Mouse (Mus musculus) retina, embryonic 14.5 days (tissue): ENCODE measurements around the gene Ino80.

Source experiments
- DNase-seq: peaks from one replicate; pipeline ENCODE4 v3.0.0-alpha.2; 2015; ENCODE audit warnings: low spot score

Gene Ino80

GRCm38 (mm10) chr2:119353707-119354106 lies 123.8 kb downstream of the Ino80 start:
- DNase-seq, result no peak

- DNase-seq, result peak; percentile 89
Observed at GRCm38 (mm10) chr2:119350555-119351486, 126.7 kb downstream of the Ino80 start, which contains the start of gene Chac1. Gene Chac1, plus strand, starts transcription at chr2:119351229.

- DNase-seq, result no peak
Observed at GRCm38 (mm10) chr2:119344537-119345138, 132.8 kb downstream of the Ino80 start.

GRCm38 (mm10) chr2:119337425-119338265 lies 139.8 kb downstream of the Ino80 start:
- peak; percentile 91 for DNase-seq

GRCm38 (mm10) chr2:119336470-119336869 lies 141.0 kb downstream of the Ino80 start:
- no peak for DNase-seq

- no peak for DNase-seq
Observed at GRCm38 (mm10) chr2:119336002-119336401, 141.5 kb downstream of the Ino80 start.

GRCm38 (mm10) chr2:119335535-119335934 lies 142.0 kb downstream of the Ino80 start:
- no peak for DNase-seq

- no peak for DNase-seq
Observed at GRCm38 (mm10) chr2:119334964-119335525, 142.4 kb downstream of the Ino80 start.

GRCm38 (mm10) chr2:119334135-119334534 lies 143.4 kb downstream of the Ino80 start:
- no peak for DNase-seq

- no peak for DNase-seq
Observed at GRCm38 (mm10) chr2:119332177-119332661, 145.3 kb downstream of the Ino80 start.

GRCm38 (mm10) chr2:119330795-119331194 lies 146.7 kb downstream of the Ino80 start:
- DNase-seq, result no peak

- DNase-seq, result no peak
Observed at GRCm38 (mm10) chr2:119329123-119329817, 148.2 kb downstream of the Ino80 start.

- DNase-seq, result no peak
Observed at GRCm38 (mm10) chr2:119328546-119328945, 148.9 kb downstream of the Ino80 start.

GRCm38 (mm10) chr2:119327942-119328526 lies 149.5 kb downstream of the Ino80 start:
- DNase-seq, result no peak

GRCm38 (mm10) chr2:119327102-119327480 lies 150.4 kb downstream of the Ino80 start:
- peak; percentile 70 for DNase-seq

GRCm38 (mm10) chr2:119326161-119327101 lies 151.1 kb downstream of the Ino80 start:
- no peak for DNase-seq

GRCm38 (mm10) chr2:119325568-119326143 lies 151.8 kb downstream of the Ino80 start, which contains the start of gene Dll4:
Gene Dll4, plus strand, starts transcription at chr2:119325784.
- peak; percentile 82 for DNase-seq

- DNase-seq, result peak; percentile 28
Observed at GRCm38 (mm10) chr2:119324576-119325318, 152.7 kb downstream of the Ino80 start.
